Mouse (Mus musculus) adrenal gland, postnatal 0 days (tissue): ENCODE results near the gene Fmo3. TPM values are rescaled to one million over a fixed set of nuclear protein-coding genes. Genes with fewer than 3 reads are reported as not detected.

ENCODE experiments used
- polyA plus RNA-seq: library from polyadenylated mRNA; unstranded; fragments of >200 nt; fragmentation: Nextera tagmentation; extraction: Ambion mirVana; gene quantifications from 2 replicates; pipeline ENCODE4 v1.2.1, GENCODE M21; 2015

The Fmo3 gene
- polyA plus RNA-seq: 0.08 and 0.12 TPM in 2 replicates

GRCm38 (mm10) chr1:162984428-162984827 lies at the start of gene Fmo3:
TSS of gene Fmo3 (minus strand) at chr1:162984528.

GRCm38 (mm10) chr1:162937415-162937814 lies 46.9 kb downstream of the Fmo3 start, which contains the start of gene Fmo6:
TSS of gene Fmo6 (minus strand) at chr1:162937515.

Other genes with a start within 250 kb of the Fmo3 start
- 88.4 and 103 TPM in 2 replicates for gene Prrc2c, start 244.0 kb downstream of the Fmo3 start, polyA plus RNA-seq
- gene Fmo4, start 170.6 kb downstream of the Fmo3 start, polyA plus RNA-seq: 0.60 and 0.72 TPM in 2 replicates
- gene Fmo1, start 117.9 kb downstream of the Fmo3 start, polyA plus RNA-seq: 50.4 and 72.1 TPM in 2 replicates
- gene Fmo2, start 85.8 kb downstream of the Fmo3 start, polyA plus RNA-seq: 37.7 and 75.7 TPM in 2 replicates
- gene Fmo6, start 47.0 kb downstream of the Fmo3 start, polyA plus RNA-seq: 0.07 and 0.28 TPM in 2 replicates
- gene Mroh9, start 101.1 kb upstream of the Fmo3 start, polyA plus RNA-seq: not detected in 2 replicates